Mouse (Mus musculus): ENCODE data around the gene Gabrr3. TPM values are rescaled to one million over a fixed set of nuclear protein-coding genes. Genes with fewer than 3 reads are reported as not detected.
"Not testable (repeated sequence)": the region's sequence is repeated elsewhere in the genome, so short reads cannot be mapped to it uniquely, and the experiment has no call there.

The Gabrr3 gene
- polyA plus RNA-seq, 1 experiment = not detected

- Histone ChIP-seq H3K4me1 (ENCODE audit: control insufficient read depth, insufficient read depth, insufficient read length, low read length) (no peaks in the 10 kb centered on the region), H3K27me3 (ENCODE audit: control insufficient read depth, insufficient read depth, low read length) (no peaks in the 10 kb centered on the region), H3K27ac (ENCODE audit: insufficient read depth, low read depth, low read length) (no peak overlapping the region), H3K4me3 (ENCODE audit: low read depth, low read length) (no peak overlapping the region), H3K36me3 (ENCODE audit: control insufficient read depth, insufficient read depth, low read length) (no peaks in the 10 kb centered on the region)
- no peak for TF ChIP-seq CTCF (IDR thresholded peaks at IDR 0.05; ENCODE audit: extremely low read depth, insufficient read length, insufficient replicate concordance, low read depth, low read length)
- TF ChIP-seq POLR2A (IDR thresholded peaks at IDR 0.05; ENCODE audit: low read depth, low read length) = no peak
- 81% methylated on average over 11 of the region's 11 CpGs for WGBS
These were observed 26.0 kb downstream of the Gabrr3 start for GRCm38 (mm10) chr16:59433181-59433580.

GRCm38 (mm10) chr16:59444880-59445559 lies 37.9 kb downstream of the Gabrr3 start:
- 74% methylated on average over 7 of the region's 7 CpGs for WGBS
- no peaks in the 10 kb centered on the region for H3K36me3 ChIP-seq (ENCODE audit: control insufficient read depth, insufficient read depth, low read length)
- no peak for TF ChIP-seq POLR2A (IDR thresholded peaks at IDR 0.05; ENCODE audit: low read depth, low read length)
- TF ChIP-seq CTCF (IDR thresholded peaks at IDR 0.05; ENCODE audit: extremely low read depth, insufficient read length, insufficient replicate concordance, low read depth, low read length) = no peak
- H3K4me3 ChIP-seq (ENCODE audit: low read depth, low read length) = no peak overlapping the region
- H3K4me1 ChIP-seq (ENCODE audit: control insufficient read depth, insufficient read depth, insufficient read length, low read length) = no peaks in the 10 kb centered on the region
- no peaks in the 10 kb centered on the region for H3K27me3 ChIP-seq (ENCODE audit: control insufficient read depth, insufficient read depth, low read length)
- no peak overlapping the region for H3K27ac ChIP-seq (ENCODE audit: insufficient read depth, low read depth, low read length)

- WGBS = 82% methylated on average over 1 of the region's 1 CpGs
- Histone ChIP-seq H3K27me3 (ENCODE audit: control insufficient read depth, insufficient read depth, low read length) (no peaks in the 10 kb centered on the region), H3K4me3 (ENCODE audit: low read depth, low read length) (no peak overlapping the region), H3K27ac (ENCODE audit: insufficient read depth, low read depth, low read length) (no peak overlapping the region), H3K36me3 (ENCODE audit: control insufficient read depth, insufficient read depth, low read length) (no peaks in the 10 kb centered on the region), H3K4me1 (ENCODE audit: control insufficient read depth, insufficient read depth, insufficient read length, low read length) (no peaks in the 10 kb centered on the region)
- TF ChIP-seq POLR2A (IDR thresholded peaks at IDR 0.05; ENCODE audit: low read depth, low read length) (no peak), CTCF (IDR thresholded peaks at IDR 0.05; ENCODE audit: extremely low read depth, insufficient read length, insufficient replicate concordance, low read depth, low read length) (no peak)
These were observed 41.0 kb downstream of the Gabrr3 start for GRCm38 (mm10) chr16:59448181-59448580.

- Histone ChIP-seq H3K27ac (ENCODE audit: insufficient read depth, low read depth, low read length) (no peak overlapping the region), H3K4me1 (ENCODE audit: control insufficient read depth, insufficient read depth, insufficient read length, low read length) (no peaks in the 10 kb centered on the region), H3K27me3 (ENCODE audit: control insufficient read depth, insufficient read depth, low read length) (no peaks in the 10 kb centered on the region), H3K36me3 (ENCODE audit: control insufficient read depth, insufficient read depth, low read length) (no peaks in the 10 kb centered on the region), H3K4me3 (ENCODE audit: low read depth, low read length) (no peak overlapping the region)
- TF ChIP-seq CTCF (IDR thresholded peaks at IDR 0.05; ENCODE audit: extremely low read depth, insufficient read length, insufficient replicate concordance, low read depth, low read length) (no peak), POLR2A (IDR thresholded peaks at IDR 0.05; ENCODE audit: low read depth, low read length) (no peak)
These were observed 42.0 kb downstream of the Gabrr3 start for GRCm38 (mm10) chr16:59449092-59449491.

GRCm38 (mm10) chr16:59451813-59452212 lies 44.7 kb downstream of the Gabrr3 start:
- no peaks in the 10 kb centered on the region for H3K27me3 ChIP-seq (ENCODE audit: control insufficient read depth, insufficient read depth, low read length)
- H3K4me3 ChIP-seq (ENCODE audit: low read depth, low read length) = no peak overlapping the region
- H3K4me1 ChIP-seq (ENCODE audit: control insufficient read depth, insufficient read depth, insufficient read length, low read length) = no peaks in the 10 kb centered on the region
- H3K36me3 ChIP-seq (ENCODE audit: control insufficient read depth, insufficient read depth, low read length) = no peaks in the 10 kb centered on the region
- WGBS = 87% methylated on average over 5 of the region's 5 CpGs
- no peak for TF ChIP-seq POLR2A (IDR thresholded peaks at IDR 0.05; ENCODE audit: low read depth, low read length)
- no peak overlapping the region for H3K27ac ChIP-seq (ENCODE audit: insufficient read depth, low read depth, low read length)

- 72% methylated on average over 5 of the region's 5 CpGs for WGBS
- not testable (repeated sequence) for H3K27me3 ChIP-seq (ENCODE audit: control insufficient read depth, insufficient read depth, low read length); H3K4me1 ChIP-seq (ENCODE audit: control insufficient read depth, insufficient read depth, insufficient read length, low read length); H3K36me3 ChIP-seq (ENCODE audit: control insufficient read depth, insufficient read depth, low read length); H3K27ac ChIP-seq (ENCODE audit: insufficient read depth, low read depth, low read length); H3K4me3 ChIP-seq (ENCODE audit: low read depth, low read length)
These were observed 52.2 kb downstream of the Gabrr3 start for GRCm38 (mm10) chr16:59459259-59459861.

GRCm38 (mm10) chr16:59463567-59463966 lies 56.4 kb downstream of the Gabrr3 start:
- H3K4me1 ChIP-seq (ENCODE audit: control insufficient read depth, insufficient read depth, insufficient read length, low read length) = no peaks in the 10 kb centered on the region
- no peaks in the 10 kb centered on the region for H3K36me3 ChIP-seq (ENCODE audit: control insufficient read depth, insufficient read depth, low read length)
- no peak overlapping the region for H3K4me3 ChIP-seq (ENCODE audit: low read depth, low read length)
- no peak for TF ChIP-seq POLR2A (IDR thresholded peaks at IDR 0.05; ENCODE audit: low read depth, low read length)
- no peak for TF ChIP-seq CTCF (IDR thresholded peaks at IDR 0.05; ENCODE audit: extremely low read depth, insufficient read length, insufficient replicate concordance, low read depth, low read length)
- no peaks in the 10 kb centered on the region for H3K27me3 ChIP-seq (ENCODE audit: control insufficient read depth, insufficient read depth, low read length)
- H3K27ac ChIP-seq (ENCODE audit: insufficient read depth, low read depth, low read length) = no peak overlapping the region
- WGBS = 72% methylated on average over 4 of the region's 4 CpGs
